Mouse (Mus musculus) forelimb bud, embryonic 11.5 days (tissue): ENCODE results near the gene Zmynd15.

Experiments
- DNase-seq: peaks from one replicate; pipeline ENCODE4 v3.0.0-alpha.2; 2012; ENCODE audit warnings: low read depth, low spot score

Zmynd15 gene

DNA sequence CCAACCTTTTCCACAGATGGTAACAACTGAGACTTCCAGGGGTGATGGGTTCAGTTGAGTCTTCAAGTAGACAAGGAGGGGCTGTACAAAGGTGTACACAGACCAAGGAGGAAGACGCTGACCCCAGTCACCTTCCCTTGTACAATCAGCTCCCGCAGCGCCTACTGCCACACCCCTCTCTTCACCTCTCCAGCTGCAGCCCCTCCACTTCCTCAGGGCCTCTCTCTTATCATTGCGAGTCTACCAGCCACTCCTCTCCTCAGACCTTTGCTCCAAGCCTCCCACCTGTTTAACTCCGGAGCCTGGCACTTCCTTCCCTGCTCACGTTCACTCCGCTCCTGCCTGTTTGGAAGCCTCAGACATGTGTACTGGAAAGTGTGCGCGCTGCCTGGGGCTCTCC lies 45.7 kb downstream of the Zmynd15 start, which contains the start of gene Tm4sf5:
TSS of gene Tm4sf5 (plus strand) at position 275 of the 400 bp plus-strand sequence.
- DNase-seq, result no peak

DNA sequence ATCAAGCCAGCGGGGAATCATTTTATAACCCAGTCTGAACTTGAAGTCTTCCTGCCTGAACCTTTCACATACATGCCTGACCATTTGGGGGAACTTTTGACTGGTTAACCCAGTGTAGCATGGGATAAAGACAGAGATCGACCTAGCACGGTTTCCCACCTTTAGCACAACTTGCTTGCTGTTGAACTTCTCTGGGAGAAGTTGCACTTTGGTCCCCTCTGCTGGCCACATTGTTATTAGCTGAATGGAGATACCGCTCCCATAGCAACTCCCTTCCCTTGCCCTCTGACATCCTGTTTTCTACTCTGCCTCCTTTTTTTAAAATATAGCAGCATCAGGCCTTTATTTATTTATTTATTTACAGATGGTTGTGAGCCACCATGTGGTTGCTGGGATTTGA lies 47.2 kb downstream of the Zmynd15 start:
- peak; percentile 61 for DNase-seq

DNA sequence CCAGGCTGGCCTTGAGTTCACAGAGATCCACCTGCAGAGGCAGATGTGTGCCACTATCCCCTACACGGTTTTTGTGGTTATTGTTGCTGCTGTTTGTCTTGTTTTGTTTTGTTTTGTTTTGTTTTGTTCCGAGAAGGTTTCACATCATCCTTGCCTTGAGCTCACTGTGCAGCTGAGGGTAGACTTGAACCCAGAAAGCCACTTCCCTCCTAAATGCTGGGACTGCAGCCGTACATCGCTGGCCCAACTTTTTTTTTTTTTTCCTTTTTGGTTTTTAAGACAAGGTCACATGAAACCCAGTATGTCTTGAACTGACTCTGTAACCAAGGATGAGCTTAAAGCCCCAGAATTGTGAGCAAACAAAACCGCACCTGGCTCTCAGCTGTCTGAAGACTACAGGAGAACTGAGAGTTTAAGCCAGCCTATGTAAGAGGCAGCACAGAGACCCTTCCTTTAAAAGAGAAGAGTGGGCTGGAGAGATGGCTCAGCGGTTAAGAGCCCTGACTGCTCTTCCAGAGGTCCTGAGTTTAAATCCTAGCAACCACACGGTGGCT lies 47.8 kb downstream of the Zmynd15 start:
- DNase-seq, result no peak

DNA sequence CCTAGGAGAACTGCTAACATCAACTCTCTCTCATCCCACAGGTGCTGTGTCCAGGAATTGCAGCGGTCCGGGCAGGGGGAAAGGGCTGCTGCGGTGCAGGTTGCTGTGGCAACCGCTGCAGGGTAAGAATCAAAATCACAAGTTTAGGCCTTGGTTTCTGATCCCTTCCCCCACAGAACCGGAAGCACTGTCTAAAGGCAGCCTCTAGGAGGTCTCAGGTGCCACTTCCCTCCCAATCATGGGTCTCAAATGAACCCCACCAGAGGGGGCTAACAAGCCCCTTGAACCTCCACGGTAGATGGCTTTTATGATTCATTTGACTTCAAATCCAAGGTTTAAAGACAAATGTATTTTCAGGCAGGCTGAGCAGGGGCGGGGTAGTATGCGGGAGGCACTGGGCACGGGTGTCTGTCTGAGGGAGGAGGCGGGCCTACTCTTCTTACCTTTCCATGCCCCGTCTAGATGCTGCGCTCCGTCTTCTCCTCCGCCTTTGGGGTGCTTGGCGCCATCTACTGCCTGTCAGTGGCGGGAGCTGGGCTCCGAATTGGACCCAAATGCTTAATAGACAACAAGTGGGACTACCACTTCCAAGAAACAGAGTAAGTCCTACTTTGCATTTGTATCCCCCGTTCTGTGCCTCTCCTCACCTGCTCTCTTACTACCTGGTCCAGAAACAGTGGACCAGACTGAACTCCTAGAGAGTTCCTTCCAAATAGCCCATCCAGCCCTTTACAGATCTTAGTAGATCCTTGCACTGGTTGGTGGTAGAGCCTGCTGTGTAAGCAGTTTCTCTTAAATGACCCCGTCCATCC lies 50.7 kb downstream of the Zmynd15 start:
- DNase-seq, result peak; percentile 46

DNA sequence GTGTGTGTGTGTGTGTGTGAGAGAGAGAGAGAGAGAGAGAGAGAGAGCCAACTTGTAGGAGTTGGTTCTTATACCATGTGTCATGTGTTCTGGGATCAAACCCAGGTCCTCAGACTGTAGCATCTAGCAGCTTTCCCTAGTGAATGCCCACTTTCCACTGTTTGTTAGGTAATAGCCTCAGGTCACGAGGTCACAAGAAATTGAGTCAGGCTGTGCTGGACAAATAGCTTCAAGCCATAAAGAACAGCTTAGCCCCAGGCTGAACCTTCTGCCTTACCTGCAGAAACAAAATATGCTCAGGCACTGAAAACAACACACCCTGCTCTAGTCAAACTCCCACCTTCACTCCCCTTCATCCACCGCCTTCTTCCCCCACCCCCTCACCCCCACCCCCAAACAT lies 52.0 kb downstream of the Zmynd15 start:
- DNase-seq, result no peak

DNA sequence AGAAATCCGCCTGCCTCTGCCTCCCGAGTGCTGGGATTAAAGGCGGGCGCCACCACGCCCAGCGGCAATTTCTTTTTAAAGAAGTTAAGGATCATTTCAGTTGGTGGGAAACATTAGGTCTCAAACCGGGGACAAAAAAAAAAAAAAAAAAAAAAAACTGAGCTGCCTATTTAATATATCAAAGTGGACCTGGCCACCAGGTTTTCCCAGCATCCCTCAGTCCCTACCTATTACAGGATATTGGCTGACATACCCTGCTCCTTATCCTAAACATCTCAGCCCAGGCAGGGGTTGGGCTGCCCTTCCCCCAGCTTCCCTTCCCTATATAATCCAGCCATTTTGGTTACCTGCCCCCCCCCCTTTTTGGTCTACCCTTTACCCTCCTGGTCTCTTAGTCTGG lies 52.6 kb downstream of the Zmynd15 start:
- DNase-seq, result no peak

DNA sequence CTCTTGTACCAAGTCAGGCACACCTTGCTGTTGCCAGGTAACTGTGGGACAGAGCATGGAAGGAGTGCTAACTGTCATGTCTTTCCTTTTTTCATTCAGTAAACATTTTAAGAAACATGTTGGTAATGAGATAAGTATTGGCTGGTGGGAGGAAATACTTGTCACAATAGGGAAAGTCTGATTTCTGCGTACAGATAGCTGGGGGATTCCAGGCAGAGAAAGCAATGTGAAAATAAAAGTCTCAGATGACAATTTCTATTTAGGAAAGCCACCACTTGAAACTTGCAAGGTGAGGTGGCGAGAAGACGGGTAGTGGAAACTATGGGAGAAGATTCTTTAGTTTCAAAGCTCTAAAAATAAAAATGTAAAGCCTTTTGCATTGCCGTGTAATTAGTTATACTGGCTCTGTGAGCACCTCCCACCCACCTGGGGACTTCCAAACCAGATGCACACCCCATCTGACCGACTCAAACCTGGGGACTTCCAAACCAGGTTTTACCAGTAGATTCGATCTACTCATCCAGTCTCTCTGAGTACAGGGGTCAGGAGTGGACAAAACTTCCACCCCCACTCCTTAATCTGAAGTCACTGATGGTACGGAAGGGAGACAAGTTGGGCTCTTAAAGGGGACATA lies 53.6 kb downstream of the Zmynd15 start:
- no peak for DNase-seq

DNA sequence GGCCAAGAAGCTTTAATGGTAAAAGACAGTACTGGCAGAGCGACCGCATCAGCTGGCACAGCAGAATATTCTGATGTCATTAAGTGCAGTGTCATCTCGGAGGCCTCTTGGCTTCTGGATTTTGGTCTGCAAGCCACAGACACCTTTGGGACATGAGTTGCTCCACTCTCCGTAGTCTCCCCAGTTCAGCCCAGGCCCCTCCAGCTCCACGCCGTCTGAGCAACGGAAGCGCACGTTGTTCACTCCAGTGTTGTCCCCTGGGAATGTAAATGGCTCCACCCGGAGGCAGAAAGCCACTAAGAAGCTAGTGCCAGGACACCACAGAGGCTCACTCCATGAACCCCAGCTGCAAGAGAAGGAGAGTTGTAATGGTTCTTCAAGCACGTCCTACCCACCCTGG lies 54.3 kb downstream of the Zmynd15 start:
- DNase-seq, result no peak

DNA sequence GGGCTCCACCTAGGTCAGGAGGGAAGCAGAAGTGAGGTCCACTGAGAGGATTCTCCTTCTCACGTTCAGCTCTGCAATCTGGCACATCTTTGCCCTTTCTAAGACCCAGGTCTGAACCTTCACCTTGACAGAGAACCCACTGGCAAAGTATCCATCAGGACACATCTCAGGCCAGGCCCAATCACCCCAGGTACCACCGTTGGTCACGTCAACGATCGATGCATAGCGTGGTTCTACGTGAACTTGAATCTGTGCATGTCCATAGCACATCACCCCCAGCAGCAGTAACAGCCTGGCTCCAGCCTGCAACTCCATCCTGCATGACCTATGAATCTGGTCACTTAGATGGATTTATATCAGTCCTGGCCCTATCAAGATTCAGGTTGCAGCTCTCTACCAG lies 55.1 kb downstream of the Zmynd15 start, which contains the start of gene Vmo1:
TSS of gene Vmo1 (minus strand) at position 329 of the 400 bp plus-strand sequence.
- DNase-seq, result no peak
